Mouse (Mus musculus) thymus, adult 2 months (tissue): ENCODE data around the gene Usp10.

Source experiments
- CTCF ChIP-seq: fragments of 200-500 bp; IDR thresholded peaks from 2 replicates; pipeline ENCODE4 v1.5.1; 2012; ENCODE audit warnings: mild to moderate bottlenecking, control low read depth, low read length, moderate library complexity, borderline replicate concordance; ENCODE audit not compliant: control insufficient read depth, poor library complexity, insufficient read depth; ENCODE audit errors: extremely low read depth
- POLR2A ChIP-seq: fragments of 200-500 bp; IDR thresholded peaks from 2 replicates; pipeline ENCODE4 v1.6.1; 2012; ENCODE audit warnings: mild to moderate bottlenecking, low read length, control low read depth, moderate library complexity; ENCODE audit not compliant: control insufficient read depth, poor library complexity, insufficient read depth; ENCODE audit errors: extremely low read depth

DNA sequence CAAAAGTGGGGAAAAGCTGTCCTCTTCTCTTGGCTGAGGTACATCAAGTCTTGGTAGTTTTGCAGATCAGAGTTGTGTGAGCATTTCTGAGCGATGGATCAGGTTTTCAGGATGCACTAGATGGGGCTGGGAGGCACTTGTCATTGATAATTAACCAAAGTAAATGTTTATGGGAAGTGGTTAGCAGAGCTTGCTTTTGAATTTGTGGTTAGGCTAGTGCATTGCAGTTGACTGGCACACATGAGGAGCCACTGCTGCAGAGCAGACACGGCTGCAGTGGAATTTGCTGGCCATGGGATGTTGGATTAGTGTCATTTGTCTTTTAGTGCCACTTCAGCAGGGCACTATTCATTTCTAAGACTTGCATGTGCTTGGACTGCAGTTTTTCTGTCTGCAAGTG, 4.0 kb downstream of the Usp10 start:
- TF ChIP-seq POLR2A (no peak), CTCF (no peak)
